Mouse (Mus musculus): ENCODE measurements around the gene Postn.

DNA sequence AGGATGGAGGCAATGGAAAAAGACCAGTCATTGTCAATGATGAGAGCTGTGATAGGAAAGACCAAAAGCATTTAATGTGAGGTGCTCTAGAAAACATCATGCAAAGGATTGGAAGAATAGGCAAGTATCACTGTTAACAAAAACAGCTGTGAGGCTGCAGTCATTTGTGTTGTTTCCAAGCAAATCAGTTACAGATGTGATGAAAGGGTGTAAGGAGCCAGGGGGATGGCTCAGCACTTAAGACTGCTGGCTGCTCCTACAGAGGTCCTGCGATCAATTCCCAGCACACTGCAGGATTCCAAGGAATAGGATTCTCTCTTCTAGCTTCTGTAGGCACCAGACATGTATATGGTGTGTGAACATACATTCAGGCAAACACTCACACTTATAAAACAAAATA is 10.1 kb downstream of the Postn start:
- TF ChIP-seq CTCF (conservative IDR thresholded peaks at IDR 0.05; ENCODE audit: low read length) (no peak), POU5F1 (IDR thresholded peaks at IDR 0.05; ENCODE audit: borderline replicate concordance, low read length) (no peak), NANOG (IDR thresholded peaks at IDR 0.05; ENCODE audit: borderline replicate concordance, low read length) (no peak)
